Mouse (Mus musculus) megakaryocyte, embryonic 14.5 days (primary cell): Measurements from ENCODE around the gene Neurog1.

ENCODE experiments used
- FLI1 ChIP-seq: IDR thresholded peaks from 2 replicates; pipeline ENCODE4 v1.6.1; 2012; ENCODE audit warnings: low read length, inconsistent platforms, mixed read lengths
- GATA1 ChIP-seq: IDR thresholded peaks from 3 replicates; pipeline ENCODE4 v1.6.1; 2012; ENCODE audit warnings: mixed read lengths, low read length, inconsistent platforms, borderline replicate concordance

- TF ChIP-seq GATA1 (no peak), FLI1 (no peak)
Measured at GRCm38 (mm10) chr13:56236194-56236593, 15.8 kb downstream of the Neurog1 start.
